Mouse (Mus musculus) MEL (cell line): Measurements from ENCODE around the gene Stk40.

Experiments used
- CTCF ChIP-seq, 3 experiments: IDR thresholded peaks in 2 of 3; conservative IDR thresholded peaks in 1 of 3; 2 replicates each; pipeline ENCODE4 v1.5.1; 2011 to 2012; ENCODE audit warnings: low read length in 3 of 3, low read depth in 2 of 3, mild to moderate bottlenecking in 2 of 3, improper control_type of control experiment in 1 of 3, inconsistent platforms in 1 of 3, mixed read lengths in 1 of 3, moderate library complexity in 1 of 3; ENCODE audit not compliant: control insufficient read depth in 1 of 3, insufficient read depth in 1 of 3, poor library complexity in 1 of 3, severe bottlenecking in 1 of 3
- EP300 ChIP-seq, 2 experiments: IDR thresholded peaks; 2 replicates each; pipeline ENCODE4 v1.6.1; 2011; ENCODE audit warnings: improper control_type of control experiment in 2 of 2, low read length in 2 of 2, low read depth in 1 of 2, mild to moderate bottlenecking in 1 of 2
- GABPA ChIP-seq: IDR thresholded peaks from 2 replicates; pipeline ENCODE4 v1.6.1; 2012; ENCODE audit warnings: low read depth, mild to moderate bottlenecking, inconsistent platforms, low read length, improper control_type of control experiment, moderate library complexity
- POLR2A ChIP-seq, 2 experiments: IDR thresholded peaks; 2 replicates each; pipeline ENCODE4 v1.6.1; 2011 to 2012; ENCODE audit warnings: low read length in 2 of 2, mild to moderate bottlenecking in 2 of 2, control low read depth in 1 of 2, improper control_type of control experiment in 1 of 2, low read depth in 1 of 2, moderate library complexity in 1 of 2; ENCODE audit not compliant: control insufficient read depth in 1 of 2, insufficient read depth in 1 of 2, poor library complexity in 1 of 2
- POLR2AphosphoS5 ChIP-seq: IDR thresholded peaks from 2 replicates; pipeline ENCODE4 v1.6.1; 2012; ENCODE audit warnings: low read depth, borderline replicate concordance, mild to moderate bottlenecking, inconsistent platforms, low read length, moderate library complexity, mixed read lengths

DNA sequence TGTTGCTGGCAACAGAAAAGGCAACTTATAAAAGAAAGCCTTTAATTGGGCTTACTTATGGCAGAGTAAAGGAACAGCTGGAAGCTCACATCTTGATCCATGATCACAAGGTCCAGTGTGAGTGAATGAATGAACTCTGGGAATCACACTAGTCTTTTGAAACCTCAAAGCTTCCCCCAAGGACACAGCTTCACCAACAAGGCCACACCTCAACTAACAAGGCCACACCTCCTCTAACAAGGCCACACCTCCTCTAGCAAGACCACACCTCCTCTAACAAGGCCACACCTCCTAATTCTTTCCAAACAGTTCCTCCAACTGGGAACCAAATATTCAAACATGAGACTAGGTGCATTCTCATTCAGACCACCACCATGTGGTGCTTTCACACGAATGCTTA is 22.2 kb upstream of the Stk40 start:
- TF ChIP-seq CTCF (IDR thresholded peaks at IDR 0.05 in 2 of 3, conservative IDR thresholded peaks at IDR 0.05 in 1 of 3; ENCODE audit: control insufficient read depth in 1 of 3, insufficient read depth in 1 of 3, low read depth in 2 of 3, low read length in 3 of 3, poor library complexity in 1 of 3, severe bottlenecking in 1 of 3) (no peak), POLR2A (IDR thresholded peaks at IDR 0.05; ENCODE audit: control insufficient read depth in 1 of 2, insufficient read depth in 1 of 2, low read depth in 1 of 2, low read length in 2 of 2, poor library complexity in 1 of 2) (no peak), GABPA (no peak), POLR2AphosphoS5 (no peak), EP300 (IDR thresholded peaks at IDR 0.05; ENCODE audit: low read depth in 1 of 2, low read length in 2 of 2) (no peak)
